Mouse (Mus musculus): ENCODE results near the gene Tmem69. TPM values are rescaled to one million over a fixed set of nuclear protein-coding genes. Genes with fewer than 3 reads are reported as not detected.

Tmem69 gene
- total RNA-seq (2021) = 10 to 100 TPM; 15.2 to 17.7 TPM
- long read RNA-seq, experiment 1, partial matches to known transcripts = 0 of 3 reads
- long read RNA-seq, experiment 1, other reads (novel, unspliced or antisense) = 1 of 3 reads
- long read RNA-seq, experiment 2 = 0 reads

DNA sequence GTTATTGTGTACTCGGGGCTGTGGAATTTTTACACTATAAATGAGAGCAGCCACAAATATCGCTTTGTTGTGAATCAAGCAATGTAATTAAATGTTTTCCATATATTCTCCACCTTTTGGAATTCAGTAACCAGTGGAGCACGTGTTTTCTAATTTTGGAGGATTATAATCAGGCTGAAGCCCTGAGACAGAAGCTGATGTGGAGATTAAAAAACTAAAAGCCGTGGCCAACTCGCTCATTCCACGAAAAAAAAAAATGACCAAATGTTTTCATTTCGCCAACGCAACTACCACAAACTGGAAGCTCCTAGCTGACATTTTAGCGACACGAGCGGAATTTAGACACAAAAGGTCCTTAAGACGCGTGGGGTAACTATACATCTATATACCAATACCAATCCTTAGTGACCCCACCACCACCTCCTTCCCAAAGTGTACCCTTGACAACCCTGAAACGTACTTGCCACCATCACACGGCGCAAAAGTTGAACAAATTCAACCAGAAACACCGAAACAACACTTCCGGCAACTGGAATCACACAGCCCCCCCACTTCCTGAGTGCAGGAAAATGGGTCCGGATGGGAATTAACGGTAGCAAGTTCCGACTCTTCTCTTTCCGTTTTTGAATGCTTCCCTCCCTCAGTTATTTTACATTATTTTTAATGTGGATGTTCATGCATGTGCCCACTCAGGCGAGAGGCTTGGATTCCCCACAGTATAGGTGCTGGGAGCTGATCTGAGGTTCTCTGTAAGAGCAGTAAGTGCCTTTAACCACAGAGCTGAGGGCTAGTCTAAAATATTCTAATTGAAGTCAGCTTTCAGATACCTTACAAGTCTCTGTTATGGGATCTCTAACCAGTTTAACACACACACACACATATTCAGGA lies at the start of gene Tmem69:
Tmem69 (minus strand) TSS at position 524 of the 888 bp plus-strand sequence.
- DNase-seq = peak; percentile 63 to 70
- intact Hi-C loops (cut with DNase I) = no loop called here

DNA sequence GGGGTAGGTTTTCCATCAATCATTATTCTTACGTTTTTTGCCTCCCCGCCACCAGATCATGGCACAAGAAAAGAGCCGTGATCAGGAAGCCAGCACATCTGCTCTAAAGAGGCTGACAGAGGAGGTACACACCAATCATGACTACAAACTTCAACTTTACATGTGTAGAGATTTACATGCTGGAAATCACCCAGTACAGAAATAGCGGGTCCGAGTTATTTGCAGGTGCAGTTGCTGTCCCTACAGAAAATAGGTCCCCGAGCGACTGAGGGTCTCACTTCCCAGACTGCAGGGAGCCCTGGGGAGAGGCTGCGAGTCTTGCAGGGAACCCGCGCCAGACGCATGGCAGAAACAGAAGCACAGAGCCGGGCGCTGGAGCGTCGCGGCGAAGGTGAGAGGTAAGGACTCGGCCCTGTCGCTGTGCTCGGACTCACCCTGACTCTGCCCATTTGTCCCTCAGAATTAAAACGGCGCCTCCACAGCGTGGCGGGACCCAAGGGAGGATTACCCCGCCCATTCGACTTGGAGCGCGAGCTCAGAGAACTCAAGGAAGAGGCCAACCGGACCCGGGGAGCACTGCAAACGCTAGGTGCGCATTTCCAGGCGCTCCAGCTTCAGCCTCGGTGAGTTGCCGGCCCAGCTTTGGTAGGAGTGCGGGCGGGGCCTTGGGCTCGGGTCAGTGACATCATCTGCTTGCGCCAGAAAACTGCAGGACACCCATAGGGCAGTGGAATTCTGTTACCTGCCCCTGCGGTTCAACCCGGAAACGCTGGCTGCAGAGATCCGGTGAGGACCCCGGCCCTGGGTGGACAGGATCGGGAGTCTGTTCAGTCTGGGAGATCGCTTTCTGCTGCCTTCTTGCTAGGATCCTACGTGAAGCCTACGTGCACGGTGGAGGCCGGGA lies 41.5 kb upstream of the Tmem69 start:
- intact Hi-C loops (cut with DNase I) = loop anchor here (1.0 kb wide), 1 partner anchor 40 kb away; the partner anchor contains the start of gene Gpbp1l1
- peak; percentile 76 to 79 for DNase-seq

DNA sequence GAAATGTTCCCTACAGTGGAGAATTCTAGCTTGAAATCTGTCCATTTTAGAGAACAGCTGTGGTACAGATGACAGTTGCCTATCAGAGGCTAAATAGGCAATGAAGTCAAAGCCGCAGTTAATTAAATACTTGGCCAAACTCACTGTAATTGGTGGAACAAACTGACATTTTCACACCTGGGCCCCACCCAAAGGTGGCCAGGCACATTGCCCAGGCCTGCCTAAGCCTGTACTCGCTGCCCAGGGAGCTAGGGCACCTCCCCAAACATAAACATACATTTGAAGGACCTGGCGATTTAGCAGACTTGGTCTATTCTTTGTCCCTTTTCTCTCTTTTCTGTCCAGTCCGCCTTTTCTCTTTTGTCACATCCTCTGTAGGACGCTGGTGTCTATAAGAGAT lies 40.6 kb upstream of the Tmem69 start, which contains the start of gene Ccdc17:
Ccdc17 (plus strand) TSS at position 276 of the 400 bp plus-strand sequence.
- intact Hi-C loops (cut with DNase I) = no loop called here
- DNase-seq = no peak

DNA sequence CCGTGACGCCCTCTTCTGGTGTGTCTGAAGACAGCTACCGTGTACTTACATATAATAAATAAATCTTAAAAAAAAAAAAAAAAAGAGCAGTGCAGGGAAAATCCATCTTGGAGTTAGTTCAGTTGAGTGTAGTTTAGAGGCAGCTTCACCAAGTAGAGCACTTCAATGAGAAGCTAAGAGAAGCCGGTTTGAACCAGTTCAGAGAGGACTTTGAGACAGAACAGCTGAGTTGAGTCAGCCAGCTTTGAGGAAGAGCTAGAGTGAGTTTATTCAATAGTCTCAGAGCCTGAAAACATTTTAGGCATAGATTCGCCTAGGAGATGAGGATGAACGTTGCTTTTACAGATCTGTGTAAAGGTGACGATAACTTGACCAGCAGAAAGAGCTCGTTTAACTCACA lies 40.1 kb upstream of the Tmem69 start:
- DNase-seq = no peak
- intact Hi-C loops (cut with DNase I) = no loop called here

DNA sequence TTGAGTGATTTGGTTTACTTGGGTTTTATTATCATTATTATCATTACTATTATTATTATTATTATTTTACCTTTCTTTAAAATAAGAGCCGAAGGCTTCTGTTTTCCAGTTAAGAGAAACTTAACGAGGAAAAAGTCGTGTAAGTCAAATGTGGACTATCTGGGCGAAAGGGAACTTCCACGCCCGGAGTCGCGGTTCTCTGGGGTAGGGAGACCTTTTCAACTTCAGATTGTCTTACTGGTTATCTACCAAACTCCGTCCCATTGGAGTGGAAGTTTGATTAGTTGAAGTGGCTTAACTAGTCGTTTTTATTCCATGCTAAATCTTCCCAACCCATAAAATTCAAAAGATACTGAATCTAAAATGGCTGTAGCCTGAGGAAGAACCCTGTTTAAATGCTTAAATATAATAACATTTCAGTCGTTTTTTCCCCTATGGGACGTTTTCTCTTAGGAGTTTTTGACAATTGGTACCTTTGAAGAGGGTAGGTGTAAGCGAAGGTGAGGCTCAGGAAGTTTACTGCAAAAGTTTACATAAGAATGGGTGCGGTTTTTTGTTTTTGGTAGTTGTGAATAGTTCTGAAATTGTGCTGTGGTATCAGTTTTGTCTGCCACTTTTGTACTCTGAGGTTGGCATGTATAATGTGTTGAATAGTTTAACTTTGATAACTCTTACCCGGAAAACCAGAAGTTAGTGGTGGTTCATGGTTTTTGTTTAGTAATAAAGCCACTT lies 2.6 kb upstream of the Tmem69 start:
- DNase-seq = no peak
- intact Hi-C loops (cut with DNase I) = no loop called here

DNA sequence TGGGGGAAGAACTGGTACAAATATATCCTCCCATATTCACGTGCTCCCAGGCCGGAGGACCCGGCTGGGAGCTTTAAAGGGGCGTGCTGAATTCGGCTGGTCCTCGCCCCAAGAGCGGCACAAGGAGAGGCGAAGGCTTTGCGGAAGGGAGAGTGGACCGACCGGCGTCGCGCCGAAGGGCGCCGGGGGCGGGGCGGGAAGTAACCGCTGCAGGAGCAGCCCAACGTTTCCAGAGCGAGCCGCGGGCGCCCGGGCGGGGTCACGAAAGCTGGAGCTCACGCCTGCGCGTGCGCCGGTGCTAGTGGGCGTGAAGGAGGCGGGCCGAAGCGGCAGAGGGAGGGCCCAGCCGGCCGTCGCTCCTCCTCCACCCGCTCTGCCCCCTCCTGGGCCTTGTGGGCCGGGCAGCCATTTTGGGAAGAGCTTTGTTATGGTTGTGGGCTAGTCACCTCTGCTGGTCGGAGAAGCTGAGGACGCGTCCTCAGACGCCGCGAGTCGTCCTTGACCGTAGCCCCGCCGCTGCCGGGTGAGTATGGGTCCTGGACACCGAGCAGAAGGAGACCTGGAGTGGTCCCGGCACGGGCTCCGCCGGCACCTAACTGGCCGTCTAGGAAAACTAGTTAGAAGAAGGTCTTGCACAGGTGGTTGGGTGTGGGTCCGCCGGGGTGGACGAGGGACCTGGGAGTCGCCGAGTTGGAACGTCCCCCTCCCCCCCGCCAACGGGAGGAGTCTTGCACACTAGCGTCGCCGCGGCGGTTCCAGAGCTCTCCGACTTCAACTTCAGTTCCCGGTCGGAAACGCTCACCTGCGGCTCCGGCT lies 1.8 kb upstream of the Tmem69 start, which contains the start of gene Gpbp1l1:
Gpbp1l1 (plus strand) TSS at position 353 of the 816 bp plus-strand sequence.
- peak; percentile 97 to 98 for DNase-seq
- intact Hi-C loops (cut with DNase I) = loop anchor here (1.0 kb wide), 1 partner anchor 40 kb away; no protein-coding TSS in a partner anchor

DNA sequence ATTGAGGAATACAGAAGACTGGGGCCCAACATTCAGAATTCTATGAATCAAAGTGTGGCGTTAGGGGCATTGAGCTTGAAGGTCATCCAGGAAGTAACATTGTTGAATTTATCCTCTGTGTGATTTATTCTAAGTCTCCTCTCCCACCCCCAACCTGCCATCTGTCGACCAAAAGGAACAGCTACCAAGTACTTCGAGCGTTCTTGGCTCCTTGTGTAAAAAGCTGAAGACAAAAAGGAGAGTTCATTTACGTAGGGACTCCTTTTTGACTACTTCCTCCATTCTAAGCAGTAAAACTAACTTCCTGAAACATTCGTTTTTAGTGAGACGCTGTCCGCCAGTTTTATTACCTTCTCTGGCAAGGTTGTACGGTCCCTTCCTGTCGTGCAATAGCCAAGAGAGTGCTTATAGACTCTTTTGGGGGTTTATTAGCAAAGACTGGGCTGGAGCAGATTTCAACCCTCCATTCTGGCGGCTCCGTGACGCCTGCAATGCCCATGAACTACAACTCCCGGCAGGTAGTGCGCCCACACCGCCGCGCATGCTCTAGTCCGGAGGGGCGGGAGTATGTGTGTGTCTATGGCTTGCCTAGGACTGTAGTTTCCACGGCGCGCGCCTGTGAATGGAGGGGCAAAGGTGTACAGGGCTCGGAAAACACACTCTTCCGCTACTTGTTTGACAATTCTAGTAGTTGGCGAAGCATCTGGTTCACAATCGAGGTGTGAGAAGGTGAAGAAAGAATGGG lies 997 bp upstream of the Tmem69 start:
- peak; percentile 90 to 92 for DNase-seq
- intact Hi-C loops (cut with DNase I) = loop anchor here (1.0 kb wide), 1 partner anchor 41 kb away; no protein-coding TSS in a partner anchor

DNA sequence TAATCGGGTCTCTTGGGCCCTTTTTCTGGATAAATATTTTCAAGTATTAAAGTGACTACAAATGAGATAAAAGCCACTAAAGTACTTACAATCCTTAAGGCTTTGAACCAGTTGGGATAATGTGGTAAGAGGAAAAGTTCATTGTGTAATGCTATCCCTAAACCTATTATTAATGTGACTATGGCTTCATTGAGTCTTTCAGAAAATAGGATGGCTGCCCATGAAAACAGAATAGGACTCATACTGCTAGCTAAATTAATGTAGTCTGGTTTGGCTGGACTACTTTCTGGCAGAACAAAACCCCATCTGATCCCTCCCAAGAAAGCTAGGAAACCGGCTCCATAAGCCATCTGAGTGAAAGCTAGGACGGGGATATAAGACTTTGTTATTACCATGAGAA lies 2.7 kb downstream of the Tmem69 start:
- no peak for DNase-seq
- intact Hi-C loops (cut with DNase I) = no loop called here

DNA sequence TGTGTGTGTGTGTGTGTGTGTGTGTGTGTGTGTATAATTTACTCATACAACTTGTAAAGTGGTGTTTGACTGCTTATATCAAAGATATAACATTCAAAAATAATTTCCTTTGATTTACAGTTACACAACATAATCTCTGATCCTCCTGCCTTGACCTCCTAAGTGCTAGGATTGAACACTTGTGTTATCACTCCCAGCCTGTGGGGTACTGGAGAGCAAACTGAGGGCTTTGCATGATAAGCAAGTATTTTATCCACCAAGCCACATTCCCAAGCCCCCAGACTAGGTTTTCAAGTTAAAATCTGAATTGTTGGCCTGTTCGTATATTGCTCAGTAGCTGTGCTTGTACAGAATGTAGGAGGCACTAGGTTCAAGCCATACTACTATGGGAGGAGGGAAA lies 5.3 kb downstream of the Tmem69 start:
- intact Hi-C loops (cut with DNase I) = no loop called here
- no peak for DNase-seq

DNA sequence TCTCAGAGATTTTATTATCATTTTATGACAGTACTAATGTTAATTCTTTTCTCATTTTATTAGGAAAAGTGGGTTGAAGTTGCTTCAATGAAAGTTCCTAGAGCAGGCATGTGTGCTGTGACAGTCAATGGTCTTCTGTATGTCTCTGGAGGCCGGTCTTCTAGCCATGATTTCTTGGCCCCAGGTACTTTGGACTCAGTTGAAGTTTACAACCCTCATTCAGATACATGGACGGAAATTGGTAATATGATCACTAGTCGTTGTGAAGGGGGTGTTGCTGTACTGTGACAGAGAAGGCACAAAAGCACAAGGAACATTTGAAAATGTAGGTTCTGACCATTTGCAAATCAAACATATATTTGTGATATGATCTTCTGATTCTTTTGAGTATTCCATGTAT lies 18.0 kb downstream of the Tmem69 start:
- intact Hi-C loops (cut with DNase I) = no loop called here
- no peak for DNase-seq

DNA sequence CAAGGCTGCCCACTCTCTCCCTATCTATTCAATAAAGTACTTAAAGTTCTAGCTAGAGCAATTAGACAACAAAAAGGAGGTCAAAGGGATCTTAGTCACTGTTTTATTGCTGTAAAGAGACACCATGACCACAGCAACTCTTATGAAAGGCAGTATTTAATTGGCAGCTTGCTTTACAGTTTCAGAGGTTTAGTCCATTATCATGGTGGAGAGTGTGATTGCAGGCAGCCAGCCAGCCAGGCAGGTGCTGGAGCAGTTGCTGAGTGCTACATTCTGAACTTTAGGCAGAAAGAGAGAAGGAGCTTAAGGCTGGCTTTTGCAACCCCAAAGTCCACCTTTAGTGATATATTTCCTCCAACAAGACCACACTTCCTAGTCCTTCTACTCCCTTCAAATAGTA lies 19.4 kb downstream of the Tmem69 start:
- intact Hi-C loops (cut with DNase I) = no loop called here
- no peak for DNase-seq

DNA sequence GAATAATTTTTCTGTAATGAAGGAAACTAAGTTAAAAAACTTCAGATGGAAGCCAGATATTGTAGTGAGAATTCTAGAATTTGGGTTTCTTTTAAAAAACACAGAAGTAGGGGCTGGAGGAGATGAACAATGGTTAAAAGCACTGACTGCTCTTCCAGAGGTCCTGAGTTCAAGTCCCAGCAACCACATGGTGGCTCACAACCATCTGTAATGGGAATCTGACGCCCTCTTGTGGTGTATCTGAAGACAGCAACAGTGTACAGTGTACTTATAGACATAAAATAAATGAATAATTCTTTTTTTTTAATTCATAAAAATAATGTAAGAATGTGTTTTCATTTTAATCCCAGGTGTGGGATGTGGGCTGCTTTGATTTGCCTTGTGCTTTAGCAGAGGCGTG lies 24.6 kb downstream of the Tmem69 start:
- intact Hi-C loops (cut with DNase I) = no loop called here
- no peak for DNase-seq

DNA sequence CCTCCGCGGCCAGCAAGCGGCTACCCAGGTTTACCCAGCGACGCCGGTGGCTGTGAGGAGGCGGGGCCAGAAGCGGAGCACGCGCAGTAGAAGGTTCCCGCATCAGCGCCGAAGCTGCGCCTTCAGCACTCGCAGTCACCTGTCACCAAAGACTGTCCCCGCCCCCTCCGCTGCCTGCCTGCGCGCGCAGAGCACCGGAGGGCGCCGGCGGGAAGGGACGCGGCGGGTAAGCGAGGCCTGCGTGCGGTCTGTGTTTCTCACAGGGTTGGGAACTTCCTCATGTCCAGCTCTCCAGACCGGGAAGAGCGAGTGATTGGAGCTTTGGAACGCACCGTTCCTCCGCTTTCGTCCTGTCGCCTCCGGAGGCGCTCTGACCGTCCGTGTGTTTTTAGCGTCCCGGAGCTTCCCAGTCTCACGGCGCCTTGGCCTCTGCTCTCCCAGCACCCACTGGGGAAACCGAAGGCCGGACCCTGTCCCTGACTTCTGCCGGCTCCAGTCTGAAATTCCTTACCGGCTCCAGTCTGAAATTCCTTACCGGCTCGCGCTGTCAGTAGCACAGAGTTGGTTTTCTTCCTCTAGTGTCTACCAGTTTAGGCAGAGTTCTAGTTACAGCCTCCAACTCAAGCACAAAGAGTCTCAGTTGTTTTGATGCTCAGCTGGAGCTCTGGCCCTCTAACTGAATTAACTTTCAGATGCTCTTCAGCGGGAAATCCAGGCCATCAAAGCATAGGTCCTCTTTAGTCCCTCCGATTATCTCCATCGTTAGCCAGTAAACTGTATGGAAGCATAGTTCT lies 48.1 kb downstream of the Tmem69 start, which contains the start of gene Ipp:
Ipp (plus strand) TSS at position 125 of the 794 bp plus-strand sequence.
- peak; percentile 87 to 89 for DNase-seq
- intact Hi-C loops (cut with DNase I) = loop anchor here (5.0 kb wide), 1 partner anchor 45 kb away; the partner anchor contains the start of gene Mast2

DNA sequence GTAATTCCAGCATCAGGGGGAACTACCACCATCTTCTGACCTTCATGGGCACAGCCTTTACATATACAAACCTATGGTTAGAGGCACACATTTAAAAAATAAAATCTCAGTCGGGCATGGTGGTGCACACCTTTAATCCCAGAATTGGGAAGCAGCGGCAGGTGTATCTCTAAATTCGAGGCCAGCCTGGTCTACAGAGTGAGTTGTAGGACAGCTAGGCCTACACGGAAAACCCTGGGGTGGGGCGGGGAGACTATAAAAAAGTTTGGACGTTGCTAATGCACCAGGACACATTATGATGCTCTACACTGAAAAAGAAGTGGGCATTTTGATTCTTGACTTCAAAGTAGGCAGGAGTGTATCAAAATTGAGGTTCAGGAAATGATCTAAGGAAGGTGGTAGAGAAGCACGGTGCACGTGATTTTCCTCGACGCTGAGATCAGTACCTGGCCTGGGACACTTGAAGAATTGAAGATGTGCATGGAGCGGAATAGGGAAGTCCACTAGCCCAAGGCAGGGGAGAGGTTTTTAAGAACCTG lies 48.8 kb downstream of the Tmem69 start:
- intact Hi-C loops (cut with DNase I) = loop anchor here (5.0 kb wide), 1 partner anchor 45 kb away; the partner anchor contains the start of gene Mast2
- no peak for DNase-seq
